Mouse (Mus musculus): ENCODE measurements at regions not wholly inside any gene's neighbourhood (a gene's known extent, or its start where the extent isn't known, plus 50 kb on each side); places are given as distances from the start of the nearest gene placed in this dataset.

GRCm38 (mm10) chr10:118683356-118683755 lies 186.7 kb downstream of the Dyrk2 start:
- Histone ChIP-seq H3K27ac (ENCODE audit: low read depth, low read length) (no peak overlapping the region), H3K4me2 (no peak overlapping the region), H3K9me3 (ENCODE audit: control insufficient read depth, low read length) (no peaks in the 10 kb centered on the region), H3K9ac (ENCODE audit: low read depth, low read length) (no peak overlapping the region), H3K4me1 (replicated peaks; ENCODE audit: control insufficient read depth, insufficient read depth, low read length) (no peaks in the 10 kb centered on the region), H3K36me3 (ENCODE audit: control insufficient read depth, insufficient read depth, low read length) (no peaks in the 10 kb centered on the region), H3K4me3 (ENCODE audit: low read depth, low read length) (no peak overlapping the region), H3K27me3 (replicated peaks; ENCODE audit: control insufficient read depth, insufficient read depth, low read length) (no peaks in the 10 kb centered on the region)
- ATAC-seq (replicated peaks; ENCODE audit: low FRiP score) (no peak), DNase-seq (ENCODE audit: low spot score) (no peak)
- 67% methylated on average over 9 of the region's 9 CpGs for WGBS

GRCm38 (mm10) chr10:118699292-118699691 lies 170.7 kb downstream of the Dyrk2 start:
- ATAC-seq (replicated peaks; ENCODE audit: low FRiP score) = no peak
- Histone ChIP-seq H3K4me1 (replicated peaks; ENCODE audit: control insufficient read depth, insufficient read depth, low read length) (no peaks in the 10 kb centered on the region), H3K36me3 (ENCODE audit: control insufficient read depth, insufficient read depth, low read length) (no peaks in the 10 kb centered on the region), H3K27ac (ENCODE audit: low read depth, low read length) (no peak overlapping the region), H3K4me2 (no peak overlapping the region), H3K9ac (ENCODE audit: low read depth, low read length) (no peak overlapping the region), H3K9me3 (ENCODE audit: control insufficient read depth, low read length) (no peaks in the 10 kb centered on the region), H3K4me3 (ENCODE audit: low read depth, low read length) (no peak overlapping the region), H3K27me3 (replicated peaks; ENCODE audit: control insufficient read depth, insufficient read depth, low read length) (no peaks in the 10 kb centered on the region)
- DNase-seq (ENCODE audit: low spot score) = no peak
- WGBS = 72% methylated on average over 3 of the region's 3 CpGs

DNA sequence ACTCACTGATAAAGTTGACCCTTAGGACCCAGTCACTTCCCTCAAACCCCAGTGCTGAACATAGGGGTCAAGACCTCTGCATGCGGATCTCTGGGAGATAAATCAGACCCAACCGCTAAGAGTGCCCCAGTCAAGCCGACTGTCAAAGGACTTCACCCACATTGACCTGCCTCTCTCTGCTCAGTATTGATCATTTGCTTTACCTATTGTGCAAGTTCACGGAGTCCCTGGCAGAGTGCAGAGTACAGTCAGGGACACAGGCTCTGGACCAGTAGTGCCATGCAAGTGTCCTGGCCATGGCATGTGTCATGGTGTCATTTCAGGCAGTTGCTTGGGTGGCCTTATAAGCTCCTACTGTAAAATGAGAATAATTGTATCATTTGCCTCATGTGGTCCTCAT lies 169.9 kb downstream of the Dyrk2 start:
- no peak overlapping the region for H3K4me3 ChIP-seq (ENCODE audit: low read depth, low read length)
- H3K27ac ChIP-seq (ENCODE audit: low read depth, low read length) = no peak overlapping the region
- no peaks in the 10 kb centered on the region for H3K36me3 ChIP-seq (ENCODE audit: control insufficient read depth, insufficient read depth, low read length)
- WGBS = 72% methylated on average over 4 of the region's 4 CpGs
- H3K9me3 ChIP-seq (ENCODE audit: control insufficient read depth, low read length) = no peaks in the 10 kb centered on the region
- ATAC-seq (replicated peaks; ENCODE audit: low FRiP score) (peak; percentile 77), DNase-seq (ENCODE audit: low spot score) (no peak)
- H3K9ac ChIP-seq (ENCODE audit: low read depth, low read length) = no peak overlapping the region
- H3K4me1 ChIP-seq (replicated peaks; ENCODE audit: control insufficient read depth, insufficient read depth, low read length) = no peaks in the 10 kb centered on the region
- H3K4me2 ChIP-seq = no peak overlapping the region
- no peaks in the 10 kb centered on the region for H3K27me3 ChIP-seq (replicated peaks; ENCODE audit: control insufficient read depth, insufficient read depth, low read length)

- 85% methylated on average over 3 of the region's 3 CpGs for WGBS
- no peak overlapping the region for H3K9ac ChIP-seq (ENCODE audit: low read depth, low read length)
- no peaks in the 10 kb centered on the region for H3K9me3 ChIP-seq (ENCODE audit: control insufficient read depth, low read length)
- no peak overlapping the region for H3K27ac ChIP-seq (ENCODE audit: low read depth, low read length)
- no peaks in the 10 kb centered on the region for H3K4me1 ChIP-seq (replicated peaks; ENCODE audit: control insufficient read depth, insufficient read depth, low read length)
- DNase-seq (ENCODE audit: low spot score) (no peak), ATAC-seq (replicated peaks; ENCODE audit: low FRiP score) (no peak)
- no peaks in the 10 kb centered on the region; the same call in 1 of the 2 replicates for H3K36me3 ChIP-seq (ENCODE audit: control insufficient read depth, insufficient read depth, low read length)
- H3K27me3 ChIP-seq (replicated peaks; ENCODE audit: control insufficient read depth, insufficient read depth, low read length) = no peaks in the 10 kb centered on the region
- no peak overlapping the region for H3K4me3 ChIP-seq (ENCODE audit: low read depth, low read length)
- H3K4me2 ChIP-seq = no peak overlapping the region
Measured at GRCm38 (mm10) chr10:118706020-118706419, 164.0 kb downstream of the Dyrk2 start.

DNA sequence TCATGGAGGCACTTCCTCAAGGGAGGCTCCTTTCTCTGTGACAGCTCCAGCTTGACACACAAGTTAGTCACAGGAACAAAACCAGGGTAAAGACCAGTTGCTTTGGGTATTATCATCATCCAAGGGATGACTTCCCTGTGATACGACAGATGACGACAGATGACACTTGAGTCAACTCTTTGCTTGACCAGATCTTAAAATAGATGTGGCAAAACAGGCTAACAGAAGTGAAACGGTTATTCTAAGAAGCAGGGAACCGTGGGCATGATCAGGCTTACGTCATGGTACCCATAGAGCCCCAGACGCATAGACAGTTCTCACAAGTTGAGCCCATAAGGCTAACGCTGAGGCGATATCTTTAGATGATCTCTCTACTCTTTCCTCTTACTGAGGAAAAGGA lies 160.3 kb downstream of the Dyrk2 start:
- DNase-seq (ENCODE audit: low spot score) = no peak
- Histone ChIP-seq H3K9ac (ENCODE audit: low read depth, low read length) (no peak overlapping the region), H3K36me3 (ENCODE audit: control insufficient read depth, insufficient read depth, low read length) (no peaks in the 10 kb centered on the region; the same call in 1 of the 2 replicates), H3K4me1 (replicated peaks; ENCODE audit: control insufficient read depth, insufficient read depth, low read length) (no peaks in the 10 kb centered on the region), H3K9me3 (ENCODE audit: control insufficient read depth, low read length) (no peaks in the 10 kb centered on the region), H3K27ac (ENCODE audit: low read depth, low read length) (no peak overlapping the region), H3K27me3 (replicated peaks; ENCODE audit: control insufficient read depth, insufficient read depth, low read length) (no peaks in the 10 kb centered on the region), H3K4me3 (ENCODE audit: low read depth, low read length) (no peak overlapping the region), H3K4me2 (no peak overlapping the region)
- whole genome bisulfite sequencing = 85% methylated on average over 8 of the region's 8 CpGs
- no peak for ATAC-seq (replicated peaks; ENCODE audit: low FRiP score)

GRCm38 (mm10) chr10:118711529-118711928 lies 158.5 kb downstream of the Dyrk2 start:
- WGBS = 71% methylated on average over 3 of the region's 3 CpGs
- ATAC-seq (replicated peaks; ENCODE audit: low FRiP score) = no peak
- no peaks in the 10 kb centered on the region for H3K27me3 ChIP-seq (replicated peaks; ENCODE audit: control insufficient read depth, insufficient read depth, low read length)
- no peak overlapping the region for H3K4me2 ChIP-seq
- no peak overlapping the region for H3K27ac ChIP-seq (ENCODE audit: low read depth, low read length)
- no peak for DNase-seq (ENCODE audit: low spot score)
- H3K36me3 ChIP-seq (ENCODE audit: control insufficient read depth, insufficient read depth, low read length) = no peaks in the 10 kb centered on the region; the same call in 1 of the 2 replicates
- H3K4me1 ChIP-seq (replicated peaks; ENCODE audit: control insufficient read depth, insufficient read depth, low read length) = no peaks in the 10 kb centered on the region
- H3K9me3 ChIP-seq (ENCODE audit: control insufficient read depth, low read length) = no peaks in the 10 kb centered on the region
- H3K9ac ChIP-seq (ENCODE audit: low read depth, low read length) = no peak overlapping the region
- no peak overlapping the region for H3K4me3 ChIP-seq (ENCODE audit: low read depth, low read length)

DNA sequence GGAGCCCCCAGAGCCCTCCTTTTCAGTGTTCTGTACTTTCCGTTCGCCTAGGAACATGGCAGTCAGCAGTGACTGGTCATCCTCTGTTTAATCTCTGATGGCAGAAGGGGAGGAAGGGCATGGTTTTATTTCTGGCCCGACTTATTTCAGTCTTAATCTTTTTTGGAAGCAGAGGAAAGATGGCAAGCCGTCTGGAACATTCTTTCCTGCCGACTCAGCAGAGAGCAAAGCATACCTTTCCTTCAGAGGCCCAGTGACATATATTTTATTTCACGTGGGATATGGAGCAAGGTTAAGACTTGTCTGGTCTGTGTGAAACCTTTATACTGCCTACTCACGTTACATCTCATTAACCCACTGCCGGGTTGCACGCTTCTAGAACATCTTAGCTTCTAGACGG lies 158.1 kb downstream of the Dyrk2 start:
- no peak overlapping the region for H3K4me3 ChIP-seq (ENCODE audit: low read depth, low read length)
- no peaks in the 10 kb centered on the region for H3K36me3 ChIP-seq (ENCODE audit: control insufficient read depth, insufficient read depth, low read length)
- H3K27ac ChIP-seq (ENCODE audit: low read depth, low read length) = no peak overlapping the region
- H3K9me3 ChIP-seq (ENCODE audit: control insufficient read depth, low read length) = no peaks in the 10 kb centered on the region
- no peaks in the 10 kb centered on the region for H3K27me3 ChIP-seq (replicated peaks; ENCODE audit: control insufficient read depth, insufficient read depth, low read length)
- DNase-seq (ENCODE audit: low spot score) (no peak), ATAC-seq (replicated peaks; ENCODE audit: low FRiP score) (no peak)
- H3K4me1 ChIP-seq (replicated peaks; ENCODE audit: control insufficient read depth, insufficient read depth, low read length) = no peaks in the 10 kb centered on the region
- no peak overlapping the region for H3K4me2 ChIP-seq
- 80% methylated on average over 10 of the region's 10 CpGs for WGBS
- H3K9ac ChIP-seq (ENCODE audit: low read depth, low read length) = no peak overlapping the region

GRCm38 (mm10) chr10:118712951-118713350 lies 157.1 kb downstream of the Dyrk2 start:
- Histone ChIP-seq H3K9me3 (ENCODE audit: control insufficient read depth, low read length) (no peaks in the 10 kb centered on the region), H3K4me2 (no peak overlapping the region), H3K4me3 (ENCODE audit: low read depth, low read length) (no peak overlapping the region), H3K27ac (ENCODE audit: low read depth, low read length) (no peak overlapping the region), H3K9ac (ENCODE audit: low read depth, low read length) (no peak overlapping the region), H3K36me3 (ENCODE audit: control insufficient read depth, insufficient read depth, low read length) (no peaks in the 10 kb centered on the region), H3K27me3 (replicated peaks; ENCODE audit: control insufficient read depth, insufficient read depth, low read length) (no peaks in the 10 kb centered on the region), H3K4me1 (replicated peaks; ENCODE audit: control insufficient read depth, insufficient read depth, low read length) (no peaks in the 10 kb centered on the region)
- ATAC-seq (replicated peaks; ENCODE audit: low FRiP score) (no peak), DNase-seq (ENCODE audit: low spot score) (no peak)
- WGBS = 75% methylated on average over 6 of the region's 6 CpGs

DNA sequence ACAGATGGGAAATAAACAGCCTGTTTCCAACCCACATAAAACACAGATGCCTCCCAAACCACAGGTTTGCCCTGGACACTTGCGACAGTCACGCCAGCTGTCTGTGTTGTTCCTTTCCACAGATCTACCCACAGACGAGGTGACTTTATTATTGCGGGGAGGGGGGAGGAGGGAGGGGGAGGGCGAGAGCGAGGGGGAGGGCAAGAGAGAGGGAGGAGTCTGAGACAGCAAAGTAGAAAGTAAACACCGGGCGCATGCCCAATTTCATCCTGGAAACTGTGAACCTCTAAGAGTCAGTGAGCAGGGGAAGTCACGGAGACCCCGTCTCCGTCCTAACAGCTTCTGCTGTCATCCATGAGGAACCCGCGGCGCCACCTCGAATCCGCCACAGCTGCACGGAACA lies 155.8 kb downstream of the Dyrk2 start:
- WGBS = 68% methylated on average over 17 of the region's 17 CpGs
- no peak overlapping the region for H3K27ac ChIP-seq (ENCODE audit: low read depth, low read length)
- H3K4me1 ChIP-seq (replicated peaks; ENCODE audit: control insufficient read depth, insufficient read depth, low read length) = no peaks in the 10 kb centered on the region
- ATAC-seq (replicated peaks; ENCODE audit: low FRiP score) = no peak
- H3K4me3 ChIP-seq (ENCODE audit: low read depth, low read length) = no peak overlapping the region
- peak overlapping the region; percentile 46 for H3K4me2 ChIP-seq
- no peak for DNase-seq (ENCODE audit: low spot score)
- H3K9me3 ChIP-seq (ENCODE audit: control insufficient read depth, low read length) = no peaks in the 10 kb centered on the region
- no peaks in the 10 kb centered on the region for H3K36me3 ChIP-seq (ENCODE audit: control insufficient read depth, insufficient read depth, low read length)
- no peaks in the 10 kb centered on the region for H3K27me3 ChIP-seq (replicated peaks; ENCODE audit: control insufficient read depth, insufficient read depth, low read length)
- H3K9ac ChIP-seq (ENCODE audit: low read depth, low read length) = no peak overlapping the region
